In the genomic region with DNA sequence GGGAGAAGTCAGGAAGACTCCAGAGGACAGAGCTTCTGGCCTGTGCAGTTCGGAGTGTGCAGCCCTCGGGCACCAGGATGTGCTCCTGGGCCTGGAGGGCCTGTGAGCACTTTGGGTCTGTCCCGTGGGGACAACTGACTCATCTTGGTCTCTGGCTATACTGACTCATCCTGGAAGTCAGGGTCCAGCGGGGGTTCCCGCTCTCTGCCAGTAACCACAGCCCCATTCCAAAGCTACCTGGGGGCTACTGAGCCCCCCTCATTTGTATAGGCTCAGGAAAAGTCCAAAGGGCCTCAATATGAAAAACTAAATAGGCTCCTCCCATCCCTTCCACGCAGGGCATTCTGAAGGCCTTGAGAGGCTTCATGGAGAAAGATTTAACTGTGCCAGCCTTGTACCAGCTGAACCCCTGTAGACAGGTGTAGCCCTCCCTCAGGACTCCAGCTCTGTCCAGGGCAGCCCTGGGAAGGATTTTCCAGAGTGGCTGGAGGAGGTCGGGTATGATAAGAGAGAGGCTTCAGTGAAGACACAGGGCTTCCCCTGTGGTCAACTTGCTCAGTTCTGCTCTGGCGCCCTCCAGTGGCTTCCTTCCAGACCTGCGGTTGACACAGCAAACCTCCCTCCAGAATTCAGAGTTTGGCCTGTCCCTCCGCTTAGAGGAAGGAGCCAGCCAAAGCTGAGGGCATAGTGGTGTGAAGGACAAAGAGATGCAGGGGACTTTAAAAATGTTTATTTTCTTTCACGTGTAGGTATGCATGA, we compare ENCODE assay signal across 8 mouse cellular contexts. TPM values are rescaled to one million over a fixed set of nuclear protein-coding genes. Genes with fewer than 3 reads are reported as not detected.
A peak's percentile ranks its signal among the peaks of the same experiment; 100 is the strongest.
DNase-seq lines count a peak whose midpoint lies in the region; ATAC-seq and TF ChIP-seq lines count a peak whose summit lies in the region.

No protein-coding gene starts in this region.

- intact Hi-C loops in left cerebral cortex, adult 2 months (cut with DNase I), result loop anchor here (1.0 to 10.0 kb wide), 2 partner anchors 62 to 295 kb away; no protein-coding TSS in a partner anchor

- H3K9ac ChIP-seq in hindbrain, postnatal 0 days (replicated peaks; ENCODE audit: low read length), result no peak overlapping the region

- H3K27ac ChIP-seq in hindbrain, postnatal 0 days, result no peak overlapping the region
- no peak overlapping the region for H3K27ac ChIP-seq in left cerebral cortex, adult 2 months
- no peak overlapping the region for H3K27ac ChIP-seq in small intestine, adult 2 months (ENCODE audit: insufficient read depth, low read depth, low read length)

- ATAC-seq in hindbrain, postnatal 0 days, result peak; percentile 85
- ATAC-seq in activated CD4-positive, CD25-positive, alpha-beta regulatory T cell, adult 4 months, result no peak

- H3K4me2 ChIP-seq in hindbrain, postnatal 0 days (ENCODE audit: low read depth, low read length), result no peak overlapping the region

- peak; percentile 83 for DNase-seq in Muller cell, postnatal 12 days (ENCODE audit: inconsistent ontology term)
- DNase-seq in cerebellum, adult 11 months, result peak; percentile 77
- peak; percentile 44 to 79 for DNase-seq in frontal cortex, postnatal 10 days (ENCODE audit: low spot score in 2 of 2)
- DNase-seq in hindbrain, postnatal 0 days (ENCODE audit: low spot score), result peak; percentile 91
- peak; percentile 78 to 89 for DNase-seq in left cerebral cortex, adult 2 months (ENCODE audit: extremely low spot score in 1 of 2, low spot score in 2 of 2)
- peak; percentile 80 for DNase-seq in mesoderm, embryonic 11.5 days (ENCODE audit: low read depth, low spot score)

- H3K4me3 ChIP-seq in hindbrain, postnatal 0 days (ENCODE audit: low read length), result no peak overlapping the region
- H3K4me3 ChIP-seq in left cerebral cortex, adult 2 months, result no peak overlapping the region
- H3K4me3 ChIP-seq in small intestine, adult 2 months (ENCODE audit: low read depth, low read length), result no peak overlapping the region

- TF ChIP-seq CTCF in hindbrain, postnatal 0 days (IDR thresholded peaks at IDR 0.05; ENCODE audit: low read depth), result peak; percentile 88
- TF ChIP-seq CTCF in left cerebral cortex, adult 2 months (IDR thresholded peaks at IDR 0.05), result peak; percentile 91
- TF ChIP-seq CTCF in small intestine, adult 2 months (IDR thresholded peaks at IDR 0.05; ENCODE audit: extremely low read depth, insufficient read length, insufficient replicate concordance, low read depth, low read length), result peak; percentile 92

- no peaks in the 10 kb centered on the region for H3K9me3 ChIP-seq in hindbrain, postnatal 0 days (ENCODE audit: low read length)

- H3K27me3 ChIP-seq in hindbrain, postnatal 0 days (ENCODE audit: insufficient read depth, low read length), result no peaks in the 10 kb centered on the region
- H3K27me3 ChIP-seq in small intestine, adult 2 months (ENCODE audit: control insufficient read depth, insufficient read depth, low read length), result no peaks in the 10 kb centered on the region

- WGBS in hindbrain, postnatal 0 days, result 39% methylated on average over 11 of the region's 11 CpGs
- WGBS in small intestine, adult 2 months, result 37% methylated on average over 11 of the region's 11 CpGs

- H3K4me1 ChIP-seq in hindbrain, postnatal 0 days (ENCODE audit: insufficient read depth, low read length), result no peaks in the 10 kb centered on the region
- H3K4me1 ChIP-seq in small intestine, adult 2 months (ENCODE audit: control insufficient read depth, insufficient read depth, insufficient read length, low read length), result no peaks in the 10 kb centered on the region

- no peaks in the 10 kb centered on the region for H3K36me3 ChIP-seq in hindbrain, postnatal 0 days (ENCODE audit: insufficient read depth, low read length)
- H3K36me3 ChIP-seq in small intestine, adult 2 months (ENCODE audit: control insufficient read depth, insufficient read depth, low read length), result no peaks in the 10 kb centered on the region

- no peak for TF ChIP-seq POLR2A in small intestine, adult 2 months (IDR thresholded peaks at IDR 0.05; ENCODE audit: low read depth, low read length)

RNA-seq across cellular contexts. Expression of a gene that starts 22.5 kb away (rescaled TPM):
- total RNA-seq in hindbrain, postnatal 0 days (2014; rRNA removed), result 25.5 and 30.6 TPM in 2 replicates
- 15.4 and 18.5 TPM in 2 replicates for polyA plus RNA-seq in hindbrain, postnatal 0 days (2015; fragmentation: Nextera tagmentation; extraction: Ambion mirVana)
- total RNA-seq in left cerebral cortex, adult 2 months (2021), result 10 to 100 TPM; 17.1 to 20.0 TPM
- polyA plus RNA-seq in small intestine, adult 2 months (2012; rRNA removed), result 372 and 739 TPM in 2 replicates
- polyA plus RNA-seq in activated CD4-positive, CD25-positive, alpha-beta regulatory T cell, adult 4 months (2017; shearing (Covaris generic)), result 100 to 1,000 TPM in 1 of 2 experiments, 10 to 100 TPM in 1; 98.4 to 147 TPM

RNA-seq across cellular contexts. Expression of a gene that starts 23.9 kb away (rescaled TPM):
- total RNA-seq in hindbrain, postnatal 0 days (2014; rRNA removed), result 164 and 170 TPM in 2 replicates
- polyA plus RNA-seq in hindbrain, postnatal 0 days (2015; fragmentation: Nextera tagmentation; extraction: Ambion mirVana), result 102 and 118 TPM in 2 replicates
- 100 to 1,000 TPM; 221 to 255 TPM for total RNA-seq in left cerebral cortex, adult 2 months (2021)
- 22.6 and 27.7 TPM in 2 replicates for polyA plus RNA-seq in small intestine, adult 2 months (2012; rRNA removed)
- polyA plus RNA-seq in activated CD4-positive, CD25-positive, alpha-beta regulatory T cell, adult 4 months (2017; shearing (Covaris generic)), result 10 to 100 TPM; 10.2 to 11.2 TPM

RNA-seq across cellular contexts. Expression of a gene that starts 37.1 kb away (rescaled TPM):
- total RNA-seq in hindbrain, postnatal 0 days (2014; rRNA removed), result 0.31 and 1.2 TPM in 2 replicates
- 0.20 and 0.47 TPM in 2 replicates for polyA plus RNA-seq in hindbrain, postnatal 0 days (2015; fragmentation: Nextera tagmentation; extraction: Ambion mirVana)
- 1 to 10 TPM; 1.5 to 1.8 TPM for total RNA-seq in left cerebral cortex, adult 2 months (2021)
- 0.04 TPM in 1 of 2 replicates, not detected in the other for polyA plus RNA-seq in small intestine, adult 2 months (2012; rRNA removed)
- under 1 TPM; 0.24 to 0.45 TPM for polyA plus RNA-seq in activated CD4-positive, CD25-positive, alpha-beta regulatory T cell, adult 4 months (2017; shearing (Covaris generic))

RNA-seq across cellular contexts. Expression of a gene that starts 39.5 kb away (rescaled TPM):
- 47.9 and 51.7 TPM in 2 replicates for total RNA-seq in hindbrain, postnatal 0 days (2014; rRNA removed)
- polyA plus RNA-seq in hindbrain, postnatal 0 days (2015; fragmentation: Nextera tagmentation; extraction: Ambion mirVana), result 24.7 and 25.8 TPM in 2 replicates
- 10 to 100 TPM; 37.9 to 41.0 TPM for total RNA-seq in left cerebral cortex, adult 2 months (2021)
- 73.6 and 158 TPM in 2 replicates for polyA plus RNA-seq in small intestine, adult 2 months (2012; rRNA removed)
- polyA plus RNA-seq in activated CD4-positive, CD25-positive, alpha-beta regulatory T cell, adult 4 months (2017; shearing (Covaris generic)), result 10 to 100 TPM; 21.3 to 23.3 TPM

RNA-seq across cellular contexts. Expression of a gene that starts 48.6 kb away (rescaled TPM):
- total RNA-seq in hindbrain, postnatal 0 days (2014; rRNA removed), result 5.4 TPM in 2 replicates
- polyA plus RNA-seq in hindbrain, postnatal 0 days (2015; fragmentation: Nextera tagmentation; extraction: Ambion mirVana), result 3.5 and 4.3 TPM in 2 replicates
- 1 to 10 TPM; 3.3 to 4.8 TPM for total RNA-seq in left cerebral cortex, adult 2 months (2021)
- polyA plus RNA-seq in small intestine, adult 2 months (2012; rRNA removed), result 3.3 and 4.3 TPM in 2 replicates
- not detected for polyA plus RNA-seq in activated CD4-positive, CD25-positive, alpha-beta regulatory T cell, adult 4 months (2017; shearing (Covaris generic))
